Mouse (Mus musculus): ENCODE measurements around the gene Ppfia2.

GRCm38 (mm10) chr10:106975193-106976141 lies 505.3 kb downstream of the Ppfia2 start:
- TF ChIP-seq POLR2A (IDR thresholded peaks at IDR 0.05; ENCODE audit: borderline replicate concordance, control insufficient read depth, low read depth, low read length) (no peak), CTCF (IDR thresholded peaks at IDR 0.05; ENCODE audit: control insufficient read depth, insufficient read depth, low read length) (no peak)
